Mouse (Mus musculus): ENCODE results near the gene Auts2. TPM values are rescaled to one million over a fixed set of nuclear protein-coding genes. Genes with fewer than 3 reads are reported as not detected.
"Not testable (repeated sequence)": the region's sequence is repeated elsewhere in the genome, so short reads cannot be mapped to it uniquely, and the experiment has no call there.

The Auts2 gene
- polyA plus RNA-seq (2016; fragmentation: Nextera tagmentation; extraction: Ambion mirVana): 74.1 and 81.4 TPM in 2 replicates

GRCm38 (mm10) chr5:132543118-132544071 is at the start of gene Auts2:
Gene Auts2 (minus strand): TSS chr5:132543344.
- peak within 1 kb of the TSS; percentile 83 for H3K27ac ChIP-seq
- under 1% methylated on average over 96 of the region's 105 CpGs for WGBS
- H3K4me1 ChIP-seq: peaks cover 23% of the 10 kb centered on the region
- H3K4me3 ChIP-seq: peak within 1 kb of the TSS; percentile 89
- H3K9ac ChIP-seq: peak within 1 kb of the TSS; percentile 83
- peak; percentile 93 for ATAC-seq (ENCODE audit: low FRiP score, low read depth)
- peak within 1 kb of the TSS; percentile 75 for H3K4me2 ChIP-seq (replicated peaks)
- H3K36me3 ChIP-seq: no peaks in the 10 kb centered on the region
- H3K9me3 ChIP-seq: no peaks in the 10 kb centered on the region
- no peaks in the 10 kb centered on the region for H3K27me3 ChIP-seq (replicated peaks)

GRCm38 (mm10) chr5:132591721-132592695 is 48.9 kb upstream of the Auts2 start:
- Histone ChIP-seq H3K4me3 (no peak overlapping the region), H3K27me3 (replicated peaks) (no peaks in the 10 kb centered on the region), H3K9ac (no peak overlapping the region), H3K27ac (no peak overlapping the region), H3K36me3 (no peaks in the 10 kb centered on the region), H3K4me2 (replicated peaks) (no peak overlapping the region), H3K4me1 (no peaks in the 10 kb centered on the region), H3K9me3 (no peaks in the 10 kb centered on the region)
- no peak for ATAC-seq (ENCODE audit: low FRiP score, low read depth)
- WGBS: 73% methylated on average over 24 of the region's 24 CpGs

- Histone ChIP-seq H3K4me3 (no peak overlapping the region), H3K36me3 (no peaks in the 10 kb centered on the region), H3K4me1 (no peaks in the 10 kb centered on the region), H3K9me3 (no peaks in the 10 kb centered on the region), H3K9ac (no peak overlapping the region), H3K27ac (no peak overlapping the region), H3K4me2 (replicated peaks) (no peak overlapping the region), H3K27me3 (replicated peaks) (no peaks in the 10 kb centered on the region)
- no peak for ATAC-seq (ENCODE audit: low FRiP score, low read depth)
- whole genome bisulfite sequencing: 54% methylated on average over 7 of the region's 7 CpGs
Observed at GRCm38 (mm10) chr5:132579774-132580173, 36.6 kb upstream of the Auts2 start.

GRCm38 (mm10) chr5:132560771-132561170 is 17.6 kb upstream of the Auts2 start:
- H3K4me2 ChIP-seq (replicated peaks); H3K36me3 ChIP-seq; H3K27me3 ChIP-seq (replicated peaks); H3K4me3 ChIP-seq; H3K9ac ChIP-seq; H3K27ac ChIP-seq; ATAC-seq (ENCODE audit: low FRiP score, low read depth); H3K9me3 ChIP-seq; H3K4me1 ChIP-seq: not testable (repeated sequence)
- 80% methylated on average over 6 of the region's 6 CpGs for WGBS

- H3K4me2 ChIP-seq (replicated peaks): no peak overlapping the region
- ATAC-seq (ENCODE audit: low FRiP score, low read depth): no peak
- WGBS: 82% methylated on average over 1 of the region's 1 CpGs
- no peak overlapping the region for H3K4me3 ChIP-seq
- no peak overlapping the region for H3K27ac ChIP-seq
- H3K36me3 ChIP-seq: no peaks in the 10 kb centered on the region
- no peaks in the 10 kb centered on the region for H3K27me3 ChIP-seq (replicated peaks)
- no peak overlapping the region for H3K9ac ChIP-seq
- no peaks in the 10 kb centered on the region for H3K9me3 ChIP-seq
- peaks cover 4% of the 10 kb centered on the region; the same call in 1 of the 2 replicates for H3K4me1 ChIP-seq
Observed at GRCm38 (mm10) chr5:132545761-132546160, 2.6 kb upstream of the Auts2 start.

GRCm38 (mm10) chr5:132544176-132544995 is 1.2 kb upstream of the Auts2 start:
- Histone ChIP-seq H3K27ac (no peak overlapping the region), H3K9ac (no peak overlapping the region)
- WGBS: 3% methylated on average over 26 of the region's 26 CpGs

GRCm38 (mm10) chr5:132542381-132543020 is 643 bp downstream of the Auts2 start:
- Histone ChIP-seq H3K27me3 (replicated peaks) (no peaks in the 10 kb centered on the region), H3K4me3 (peak overlapping the region; percentile 89), H3K9me3 (no peaks in the 10 kb centered on the region), H3K4me2 (replicated peaks) (peak overlapping the region; percentile 75), H3K36me3 (no peaks in the 10 kb centered on the region), H3K27ac (peak overlapping the region; percentile 83), H3K4me1 (peaks cover 25% of the 10 kb centered on the region), H3K9ac (peak overlapping the region; percentile 83)
- under 1% methylated on average over 28 of the region's 28 CpGs for WGBS
- peak; percentile 8 for ATAC-seq (ENCODE audit: low FRiP score, low read depth)

More at GRCm38 (mm10) chr5:132544176-132544995, 1.2 kb upstream of the Auts2 start:
- Histone ChIP-seq H3K4me3 (peak overlapping the region; percentile 89), H3K4me2 (replicated peaks) (peak overlapping the region; percentile 75), H3K4me1 (peaks cover 17% of the 10 kb centered on the region), H3K9me3 (no peaks in the 10 kb centered on the region), H3K27me3 (replicated peaks) (no peaks in the 10 kb centered on the region), H3K36me3 (no peaks in the 10 kb centered on the region)
- no peak for ATAC-seq (ENCODE audit: low FRiP score, low read depth)

GRCm38 (mm10) chr5:132541951-132542350 is 1.2 kb downstream of the Auts2 start:
- 0% methylated on average over 14 of the region's 21 CpGs for WGBS
- peak overlapping the region; percentile 64 for H3K27ac ChIP-seq

GRCm38 (mm10) chr5:132541371-132541931 is 1.7 kb downstream of the Auts2 start:
- Histone ChIP-seq H3K4me2 (replicated peaks) (peak overlapping the region; percentile 75), H3K4me1 (peaks cover 25% of the 10 kb centered on the region), H3K27me3 (replicated peaks) (no peaks in the 10 kb centered on the region), H3K9me3 (no peaks in the 10 kb centered on the region), H3K4me3 (peak overlapping the region; percentile 89), H3K9ac (peak overlapping the region; percentile 83), H3K36me3 (no peaks in the 10 kb centered on the region), H3K27ac (peak overlapping the region; percentile 64)
- whole genome bisulfite sequencing: under 1% methylated on average over 46 of the region's 46 CpGs
- ATAC-seq (ENCODE audit: low FRiP score, low read depth): no peak

More at GRCm38 (mm10) chr5:132541951-132542350, 1.2 kb downstream of the Auts2 start:
- Histone ChIP-seq H3K4me2 (replicated peaks) (peak overlapping the region; percentile 75), H3K4me1 (peaks cover 25% of the 10 kb centered on the region), H3K4me3 (peak overlapping the region; percentile 89), H3K9ac (peak overlapping the region; percentile 83), H3K27me3 (replicated peaks) (no peaks in the 10 kb centered on the region), H3K36me3 (no peaks in the 10 kb centered on the region), H3K9me3 (no peaks in the 10 kb centered on the region)
- no peak for ATAC-seq (ENCODE audit: low FRiP score, low read depth)

GRCm38 (mm10) chr5:132540841-132541311 is 2.3 kb downstream of the Auts2 start:
- Histone ChIP-seq H3K9me3 (no peaks in the 10 kb centered on the region), H3K4me2 (replicated peaks) (peak overlapping the region; percentile 75), H3K4me3 (peak overlapping the region; percentile 89), H3K4me1 (peaks cover 25% of the 10 kb centered on the region), H3K36me3 (no peaks in the 10 kb centered on the region), H3K27ac (no peak overlapping the region), H3K9ac (peak overlapping the region; percentile 83), H3K27me3 (replicated peaks) (no peaks in the 10 kb centered on the region)
- ATAC-seq (ENCODE audit: low FRiP score, low read depth): no peak
- 3% methylated on average over 6 of the region's 7 CpGs for WGBS

All from neural tube, embryonic 12.5 days (tissue).